Mouse (Mus musculus) forelimb bud, embryonic 11.5 days (tissue): Measurements from ENCODE around the gene Gm49486.
"Not testable (repeated sequence)": the region's sequence is repeated elsewhere in the genome, so short reads cannot be mapped to it uniquely, and the experiment has no call there.

Source experiments
- DNase-seq: peaks from one replicate; pipeline ENCODE4 v3.0.0-alpha.2; 2012; ENCODE audit warnings: low read depth, low spot score

Gm49486 gene

GRCm38 (mm10) chr15:79225780-79226179 lies 3.4 kb upstream of the Gm49486 start:
- not testable (repeated sequence) for DNase-seq

- no peak for DNase-seq
These were observed 6.1 kb downstream of the Gm49486 start for GRCm38 (mm10) chr15:79235268-79235667.

- DNase-seq, result no peak
These were observed 8.8 kb downstream of the Gm49486 start for GRCm38 (mm10) chr15:79238036-79238435.

- DNase-seq, result no peak
These were observed 13.5 kb downstream of the Gm49486 start for GRCm38 (mm10) chr15:79242574-79243233.

GRCm38 (mm10) chr15:79243234-79244042 lies 14.2 kb downstream of the Gm49486 start:
- DNase-seq, result peak; percentile 96

- no peak for DNase-seq
These were observed 15.1 kb downstream of the Gm49486 start for GRCm38 (mm10) chr15:79244071-79244893.

- DNase-seq, result no peak
These were observed 16.1 kb downstream of the Gm49486 start for GRCm38 (mm10) chr15:79245321-79245720.

- no peak for DNase-seq
These were observed 21.0 kb downstream of the Gm49486 start for GRCm38 (mm10) chr15:79250236-79250635.

- no peak for DNase-seq
These were observed 22.0 kb downstream of the Gm49486 start for GRCm38 (mm10) chr15:79251168-79251567.

GRCm38 (mm10) chr15:79251781-79252491 lies 22.7 kb downstream of the Gm49486 start:
- no peak for DNase-seq

- DNase-seq, result no peak
These were observed 23.4 kb downstream of the Gm49486 start for GRCm38 (mm10) chr15:79252580-79252979.

- no peak for DNase-seq
These were observed 25.5 kb downstream of the Gm49486 start, which contains the start of gene Slc16a8 for GRCm38 (mm10) chr15:79254661-79255060. Gene Slc16a8 (minus strand): TSS chr15:79254761.

- no peak for DNase-seq
These were observed 29.3 kb downstream of the Gm49486 start for GRCm38 (mm10) chr15:79258521-79258920.

GRCm38 (mm10) chr15:79261095-79261725 lies 32.0 kb downstream of the Gm49486 start:
- DNase-seq, result no peak

- no peak for DNase-seq
These were observed 32.6 kb downstream of the Gm49486 start for GRCm38 (mm10) chr15:79261757-79262156.

- no peak for DNase-seq
These were observed 33.2 kb downstream of the Gm49486 start for GRCm38 (mm10) chr15:79262375-79262774.

GRCm38 (mm10) chr15:79262786-79263309 lies 33.7 kb downstream of the Gm49486 start:
- no peak for DNase-seq

- no peak for DNase-seq
These were observed 34.5 kb downstream of the Gm49486 start for GRCm38 (mm10) chr15:79263726-79264125.

GRCm38 (mm10) chr15:79265384-79265783 lies 36.2 kb downstream of the Gm49486 start:
- no peak for DNase-seq

GRCm38 (mm10) chr15:79268521-79268920 lies 39.3 kb downstream of the Gm49486 start:
- DNase-seq, result no peak
